Mouse (Mus musculus) G1E (cell line): ENCODE results near the gene Necap2. TPM values are rescaled to one million over a fixed set of nuclear protein-coding genes. Genes with fewer than 3 reads are reported as not detected.

Experiments
- ATAC-seq: 2 replicates; pipeline ENCODE4 v1.8.0; 2016; ENCODE audit warnings: mild to moderate bottlenecking; ENCODE audit not compliant: insufficient number of reproducible peaks, poor library complexity, low FRiP score, severe bottlenecking; ENCODE audit errors: extremely low read depth
- DNase-seq: peaks from one replicate; pipeline ENCODE4 v3.0.0; 2012; ENCODE audit warnings: low spot score
- H3K27me3 ChIP-seq: 2 replicates; pipeline ENCODE4 v1.6.1; 2012; ENCODE audit warnings: mild to moderate bottlenecking, low read length, inconsistent platforms; ENCODE audit not compliant: insufficient read depth
- H3K36me3 ChIP-seq: replicated peaks from 2 replicates; pipeline ENCODE3; 2012; ENCODE audit warnings: mild to moderate bottlenecking, inconsistent platforms
- H3K4me1 ChIP-seq: 2 replicates; pipeline ENCODE4 v1.6.1; 2012; ENCODE audit warnings: low read depth, low read length, inconsistent platforms, mixed read lengths; ENCODE audit not compliant: insufficient read depth
- H3K4me3 ChIP-seq: 2 replicates; pipeline ENCODE4 v1.5.1; 2012; ENCODE audit warnings: low read depth, mild to moderate bottlenecking, inconsistent platforms, low read length, moderate library complexity, mixed read lengths
- H3K9me3 ChIP-seq: replicated peaks from 2 replicates; pipeline ENCODE4 v1.6.1; 2012; ENCODE audit warnings: inconsistent platforms
- CTCF ChIP-seq: IDR thresholded peaks from 2 replicates; pipeline ENCODE4 v1.5.1; 2012; ENCODE audit warnings: low read depth, low read length, inconsistent platforms, mixed read lengths
- GATA1 ChIP-seq: IDR thresholded peaks from 2 replicates; pipeline ENCODE4 v1.6.1; 2012; ENCODE audit warnings: borderline replicate concordance, low read length, inconsistent platforms, mixed read lengths
- GATA2 ChIP-seq: IDR thresholded peaks from 2 replicates; pipeline ENCODE4 v1.6.1; 2012; ENCODE audit warnings: low read depth, low read length, inconsistent platforms, borderline replicate concordance
- POLR2AphosphoS5 ChIP-seq: IDR thresholded peaks from 2 replicates; pipeline ENCODE4 v1.6.1; 2012; ENCODE audit warnings: low read depth, low read length, inconsistent platforms; ENCODE audit not compliant: insufficient replicate concordance
- TAL1 ChIP-seq: conservative IDR thresholded peaks from 2 replicates; pipeline ENCODE4 v1.6.1; 2012; ENCODE audit warnings: low read depth, low read length, inconsistent platforms, mixed read lengths
- polyA plus RNA-seq: library from polyadenylated mRNA; stranded (reverse); fragments of >175 nt; gene quantifications from 2 replicates; pipeline ENCODE4 v1.2.3, GENCODE M21; 2012
- total RNA-seq, 2 experiments: library from RNA; stranded (forward) in 1 of 2; stranded (reverse) in 1 of 2; fragments of 200-1000 nt in 1 of 2; fragments of >200 nt in 1 of 2; fragmentation: Nextera tagmentation in 1 of 2; gene quantifications; 2 replicates each; pipeline ENCODE4 v1.2.3; 2014 to 2017

Necap2 gene
- total RNA-seq (2014; fragmentation: Nextera tagmentation) = 43.9 and 51.5 TPM in 2 replicates
- 61.9 and 62.4 TPM in 2 replicates for total RNA-seq (2017)
- 91.8 and 101 TPM in 2 replicates for polyA plus RNA-seq

- Histone ChIP-seq H3K4me1 (peaks cover 40% of the 10 kb centered on the region), H3K4me3 (peak within 1 kb of the TSS; percentile 98), H3K9me3 (peaks cover 5% of the 10 kb centered on the region), H3K36me3 (peaks cover 37% of the 10 kb centered on the region), H3K27me3 (no peaks in the 10 kb centered on the region)
- peak; percentile 39 for TF ChIP-seq CTCF
- no peak for TF ChIP-seq GATA1
- DNase-seq (peak; percentile 99), ATAC-seq (peak; percentile 93)
Measured at GRCm38 (mm10) chr4:141077681-141078509, at the start of gene Necap2. Necap2 (minus strand) TSS chr4:141078357.

- Histone ChIP-seq H3K4me3 (no peak overlapping the region), H3K9me3 (no peaks in the 10 kb centered on the region), H3K36me3 (peaks cover 94% of the 10 kb centered on the region), H3K27me3 (no peaks in the 10 kb centered on the region), H3K4me1 (peaks cover 31% of the 10 kb centered on the region)
- DNase-seq = no peak
- TF ChIP-seq GATA1 (no peak), CTCF (no peak), TAL1 (no peak), POLR2AphosphoS5 (no peak), GATA2 (no peak)
- ATAC-seq = no peak
Measured at GRCm38 (mm10) chr4:141123065-141123464, 44.9 kb upstream of the Necap2 start.

- Histone ChIP-seq H3K4me1 (peaks cover 31% of the 10 kb centered on the region), H3K27me3 (no peaks in the 10 kb centered on the region)
- no peak for ATAC-seq
Measured at GRCm38 (mm10) chr4:141122663-141123062, 44.5 kb upstream of the Necap2 start.

GRCm38 (mm10) chr4:141120700-141121099 is 42.5 kb upstream of the Necap2 start:
- Histone ChIP-seq H3K36me3 (peaks cover 97% of the 10 kb centered on the region), H3K27me3 (no peaks in the 10 kb centered on the region), H3K4me3 (no peak overlapping the region), H3K9me3 (no peaks in the 10 kb centered on the region), H3K4me1 (peaks cover 31% of the 10 kb centered on the region)
- no peak for TF ChIP-seq POLR2AphosphoS5
- TF ChIP-seq CTCF = no peak
- TF ChIP-seq TAL1 = no peak
- no peak for TF ChIP-seq GATA1
- no peak for TF ChIP-seq GATA2
- ATAC-seq (no peak), DNase-seq (no peak)

More at GRCm38 (mm10) chr4:141122663-141123062, 44.5 kb upstream of the Necap2 start:
- DNase-seq = no peak
- H3K36me3 ChIP-seq = peaks cover 96% of the 10 kb centered on the region
- H3K9me3 ChIP-seq = no peaks in the 10 kb centered on the region
- H3K4me3 ChIP-seq = no peak overlapping the region
- no peak for TF ChIP-seq GATA1
- no peak for TF ChIP-seq POLR2AphosphoS5
- no peak for TF ChIP-seq CTCF
- TF ChIP-seq GATA2 = no peak
- no peak for TF ChIP-seq TAL1

- ATAC-seq (no peak), DNase-seq (no peak)
- Histone ChIP-seq H3K27me3 (no peaks in the 10 kb centered on the region), H3K36me3 (peaks cover 97% of the 10 kb centered on the region), H3K4me3 (no peak overlapping the region), H3K4me1 (peaks cover 47% of the 10 kb centered on the region), H3K9me3 (no peaks in the 10 kb centered on the region)
- TF ChIP-seq TAL1 (no peak), CTCF (no peak), GATA2 (no peak), POLR2AphosphoS5 (no peak), GATA1 (no peak)
Measured at GRCm38 (mm10) chr4:141118691-141119090, 40.5 kb upstream of the Necap2 start.

GRCm38 (mm10) chr4:141115398-141115797 is 37.2 kb upstream of the Necap2 start:
- no peak for ATAC-seq
- DNase-seq = no peak

More at GRCm38 (mm10) chr4:141115398-141115797, 37.2 kb upstream of the Necap2 start:
- Histone ChIP-seq H3K9me3 (peaks cover 4% of the 10 kb centered on the region), H3K27me3 (no peaks in the 10 kb centered on the region), H3K4me1 (peaks cover 33% of the 10 kb centered on the region), H3K4me3 (no peak overlapping the region), H3K36me3 (peaks cover 100% of the 10 kb centered on the region)
- TF ChIP-seq POLR2AphosphoS5 (no peak), GATA1 (no peak), CTCF (no peak), GATA2 (no peak), TAL1 (no peak)
